Mouse (Mus musculus) ES-E14 (cell line): Measurements from ENCODE around the gene Rab1b. TPM values are rescaled to one million over a fixed set of nuclear protein-coding genes. Genes with fewer than 3 reads are reported as not detected.

Source experiments
- DNase-seq: peaks from one replicate; pipeline ENCODE4 v3.0.0-alpha.2; 2013; ENCODE audit warnings: low read depth, low spot score
- H3K27ac ChIP-seq: 2 replicates; pipeline ENCODE4 v1.5.1; 2012; ENCODE audit warnings: low read depth, mild to moderate bottlenecking, low read length, moderate library complexity, mixed read lengths; ENCODE audit not compliant: poor library complexity, insufficient read depth, severe bottlenecking
- H3K36me3 ChIP-seq: 2 replicates; pipeline ENCODE4 v1.6.1; 2012; ENCODE audit warnings: mild to moderate bottlenecking, low read length, moderate library complexity, mixed read lengths; ENCODE audit not compliant: control insufficient read depth, poor library complexity, insufficient read depth, severe bottlenecking
- H3K4me1 ChIP-seq, 2 experiments: fragments of 150-350 bp in 1 of 2; sonication (generic) in 1 of 2; 2 replicates each; pipeline ENCODE4 v1.6.1; 2012; ENCODE audit warnings: low read length in 2 of 2, mild to moderate bottlenecking in 1 of 2, mixed read lengths in 1 of 2; ENCODE audit not compliant: control insufficient read depth in 2 of 2, insufficient read depth in 2 of 2, poor library complexity in 1 of 2
- H3K4me3 ChIP-seq, 2 experiments: fragments of 150-350 bp in 1 of 2; sonication (generic) in 1 of 2; 2 replicates each; pipeline ENCODE4 v1.5.1; 2012; ENCODE audit warnings: low read length in 2 of 2, low read depth in 1 of 2, mild to moderate bottlenecking in 1 of 2, mixed read lengths in 1 of 2; ENCODE audit not compliant: insufficient read depth in 1 of 2, poor library complexity in 1 of 2, severe bottlenecking in 1 of 2
- H3K9ac ChIP-seq: 2 replicates; pipeline ENCODE4 v1.6.1; 2012; ENCODE audit warnings: low read depth, mild to moderate bottlenecking, low read length, mixed read lengths; ENCODE audit not compliant: poor library complexity, insufficient read depth, severe bottlenecking
- H3K9me3 ChIP-seq: fragments of 150-350 bp; sonication (generic); 2 replicates; pipeline ENCODE4 v1.6.1; 2012; ENCODE audit warnings: low read depth, mild to moderate bottlenecking, low read length; ENCODE audit not compliant: control insufficient read depth, insufficient read depth
- CHD2 ChIP-seq: IDR thresholded peaks from 2 replicates; pipeline ENCODE4 v1.6.1; 2014; ENCODE audit warnings: mild to moderate bottlenecking, low read depth, low read length, inconsistent platforms
- HCFC1 ChIP-seq: IDR thresholded peaks from 2 replicates; pipeline ENCODE4 v1.6.1; 2012; ENCODE audit warnings: low read length, inconsistent platforms, borderline replicate concordance; ENCODE audit not compliant: insufficient read depth
- MAFK ChIP-seq: IDR thresholded peaks from 2 replicates; pipeline ENCODE4 v1.6.1; 2014; ENCODE audit warnings: mild to moderate bottlenecking, low read depth, low read length, inconsistent platforms; ENCODE audit not compliant: insufficient read depth
- ZC3H11A ChIP-seq: IDR thresholded peaks from 2 replicates; pipeline ENCODE4 v1.6.1; 2012; ENCODE audit warnings: low read depth, mild to moderate bottlenecking, inconsistent platforms, low read length, borderline replicate concordance
- ZNF384 ChIP-seq: IDR thresholded peaks from 2 replicates; pipeline ENCODE4 v1.6.1; 2012; ENCODE audit warnings: low read depth, low read length, inconsistent platforms
- in situ Hi-C, 2 experiments: fragments of 600-800 bp; cut with MboI; formaldehyde crosslinking; loops; one replicate each; pipeline ENCODE4 v1.15.1; 2025; ENCODE audit warnings: low sequenced_read_pairs in 2 of 2, inconsistent platforms in 1 of 2; ENCODE audit not compliant: unreplicated experiment in 2 of 2
- total RNA-seq: library from RNA; depleted of rRNA; stranded (reverse); fragments of 300-350 nt; gene quantifications from 2 replicates; pipeline ENCODE4 v1.2.3, GENCODE M21; 2012

Rab1b gene
- total RNA-seq, 1 experiment: 96.9 TPM

GRCm38 (mm10) chr19:5122492-5122891 is 15.6 kb upstream of the Rab1b start:
- H3K4me3 ChIP-seq: no peak overlapping the region
- in situ Hi-C loops: no loop called here
- H3K9ac ChIP-seq: no peak overlapping the region
- DNase-seq: no peak
- H3K9me3 ChIP-seq: no peaks in the 10 kb centered on the region
- TF ChIP-seq CHD2 (no peak), MAFK (no peak), ZNF384 (no peak), HCFC1 (no peak), ZC3H11A (no peak)
- no peaks in the 10 kb centered on the region for H3K4me1 ChIP-seq
- H3K36me3 ChIP-seq: no peaks in the 10 kb centered on the region
- no peak overlapping the region for H3K27ac ChIP-seq

GRCm38 (mm10) chr19:5118384-5118698 is 11.5 kb upstream of the Rab1b start, which contains the start of gene Klc2:
Klc2 (minus strand) TSS chr19:5118560.
- no peaks in the 10 kb centered on the region for H3K9me3 ChIP-seq
- in situ Hi-C loops: no loop called here
- H3K27ac ChIP-seq: peak within 1 kb of the TSS; percentile 64; the same call in 1 of the 2 replicates
- H3K4me1 ChIP-seq: no peaks in the 10 kb centered on the region; a peak in 1 of 4 replicates
- no peaks in the 10 kb centered on the region for H3K36me3 ChIP-seq
- peak within 1 kb of the TSS; percentile 83 for H3K9ac ChIP-seq
- no peak for DNase-seq
- peak within 1 kb of the TSS; percentile 96 to 99 for H3K4me3 ChIP-seq
- TF ChIP-seq ZC3H11A (no peak), ZNF384 (no peak), MAFK (no peak), CHD2 (no peak), HCFC1 (no peak)

- in situ Hi-C loops: no loop called here
- H3K9me3 ChIP-seq: no peaks in the 10 kb centered on the region
- DNase-seq: peak; percentile 80
- H3K4me1 ChIP-seq: no peaks in the 10 kb centered on the region; a peak in 1 of 4 replicates
- H3K36me3 ChIP-seq: peaks cover under 1% of the 10 kb centered on the region; the same call in 1 of the 2 replicates
- 0 out of 2 replicates have a peak, but pooled peaks have one; percentile 29 for TF ChIP-seq MAFK
- TF ChIP-seq ZNF384: no peak
- TF ChIP-seq HCFC1: peak; percentile 41; the same call in 1 of the 2 replicates
- no peak for TF ChIP-seq ZC3H11A
- TF ChIP-seq CHD2: no peak
- H3K4me3 ChIP-seq: peak overlapping the region; percentile 96 to 99
- H3K27ac ChIP-seq: peak overlapping the region; percentile 64; the same call in 1 of the 2 replicates
- H3K9ac ChIP-seq: peak overlapping the region; percentile 83
Observed at GRCm38 (mm10) chr19:5117494-5118383, 10.9 kb upstream of the Rab1b start.

- Histone ChIP-seq H3K36me3 (peaks cover 6% of the 10 kb centered on the region; the same call in 1 of the 2 replicates), H3K9me3 (no peaks in the 10 kb centered on the region), H3K4me3 (no peak overlapping the region), H3K27ac (no peak overlapping the region), H3K9ac (no peak overlapping the region), H3K4me1 (no peaks in the 10 kb centered on the region; a peak in 2 of 4 replicates)
- no peak for DNase-seq
- TF ChIP-seq MAFK (no peak), HCFC1 (no peak), ZNF384 (no peak), ZC3H11A (no peak), CHD2 (no peak)
- in situ Hi-C loops: no loop called here
Observed at GRCm38 (mm10) chr19:5113783-5114182, 6.9 kb upstream of the Rab1b start.
